Mouse (Mus musculus) small intestine, adult 2 months (tissue): ENCODE data around the gene Apc2. TPM values are rescaled to one million over a fixed set of nuclear protein-coding genes. Genes with fewer than 3 reads are reported as not detected.

Source experiments
- H3K27ac ChIP-seq: fragments of 200-500 bp; 2 replicates; pipeline ENCODE4 v1.5.1; 2012; ENCODE audit warnings: low read depth, low read length, control low read depth, inconsistent platforms; ENCODE audit not compliant: insufficient read depth
- H3K27me3 ChIP-seq: fragments of 200-500 bp; 2 replicates; pipeline ENCODE4 v1.6.1; 2012; ENCODE audit warnings: mild to moderate bottlenecking, moderate library complexity, low read length, inconsistent platforms; ENCODE audit not compliant: control insufficient read depth, insufficient read depth
- H3K36me3 ChIP-seq: fragments of 200-500 bp; 2 replicates; pipeline ENCODE4 v1.6.1; 2012; ENCODE audit warnings: mild to moderate bottlenecking, low read length, control low read depth, inconsistent platforms; ENCODE audit not compliant: control insufficient read depth, insufficient read depth
- H3K4me1 ChIP-seq: fragments of 200-500 bp; 2 replicates; pipeline ENCODE4 v1.6.1; 2012; ENCODE audit warnings: low read length, inconsistent platforms, mixed read lengths; ENCODE audit not compliant: control insufficient read depth, insufficient read depth, insufficient read length
- H3K4me3 ChIP-seq: fragments of 200-500 bp; 2 replicates; pipeline ENCODE4 v1.5.1; 2012; ENCODE audit warnings: low read depth, mild to moderate bottlenecking, control low read depth, inconsistent platforms, low read length, moderate library complexity
- CTCF ChIP-seq: fragments of 200-500 bp; IDR thresholded peaks from 2 replicates; pipeline ENCODE4 v1.5.1; 2012; ENCODE audit warnings: low read depth, mild to moderate bottlenecking, control low read depth, inconsistent platforms, low read length, moderate library complexity, mixed read lengths; ENCODE audit not compliant: insufficient replicate concordance, insufficient read length; ENCODE audit errors: extremely low read depth
- POLR2A ChIP-seq: fragments of 200-500 bp; IDR thresholded peaks from 2 replicates; pipeline ENCODE4 v1.6.1; 2012; ENCODE audit warnings: low read depth, mild to moderate bottlenecking, control low read depth, inconsistent platforms, low read length, moderate library complexity
- WGBS: fragments of 180-500 bp; shearing (Covaris S2); methylation state at CpG from one replicate; pipeline ENCODE4 v1.1.7; 2018; 5-methylcytosine and 5-hydroxymethylcytosine counted together
- polyA plus RNA-seq: library from polyadenylated mRNA; depleted of rRNA; stranded (reverse); fragments of >200 nt; gene quantifications from 2 replicates; pipeline ENCODE4 v1.2.3, GENCODE M21; 2012

The Apc2 gene
- polyA plus RNA-seq, 1 experiment: 0.65 TPM

GRCm38 (mm10) chr10:80276238-80276637, 19.5 kb upstream of the Apc2 start:
- peaks cover 58% of the 10 kb centered on the region for H3K36me3 ChIP-seq
- 58% methylated on average over 5 of the region's 5 CpGs for WGBS
- TF ChIP-seq POLR2A (no peak), CTCF (no peak)

GRCm38 (mm10) chr10:80278390-80278789, 17.4 kb upstream of the Apc2 start:
- Histone ChIP-seq H3K4me3 (no peak overlapping the region), H3K36me3 (peaks cover 59% of the 10 kb centered on the region), H3K27ac (no peak overlapping the region), H3K4me1 (peaks cover 16% of the 10 kb centered on the region), H3K27me3 (no peaks in the 10 kb centered on the region)
- TF ChIP-seq POLR2A (no peak), CTCF (no peak)
- 94% methylated on average over 9 of the region's 9 CpGs for WGBS

More at GRCm38 (mm10) chr10:80276238-80276637, 19.5 kb upstream of the Apc2 start:
- peaks cover 19% of the 10 kb centered on the region for H3K4me1 ChIP-seq
- H3K27me3 ChIP-seq: no peaks in the 10 kb centered on the region
- H3K4me3 ChIP-seq: no peak overlapping the region
- H3K27ac ChIP-seq: no peak overlapping the region

GRCm38 (mm10) chr10:80279273-80279672, 16.5 kb upstream of the Apc2 start:
- Histone ChIP-seq H3K4me1 (peaks cover 16% of the 10 kb centered on the region), H3K36me3 (peaks cover 65% of the 10 kb centered on the region), H3K27ac (no peak overlapping the region), H3K27me3 (no peaks in the 10 kb centered on the region), H3K4me3 (no peak overlapping the region)
- no peak for TF ChIP-seq CTCF
- TF ChIP-seq POLR2A: no peak
- WGBS: 84% methylated on average over 12 of the region's 12 CpGs

- H3K36me3 ChIP-seq: peaks cover 73% of the 10 kb centered on the region
- TF ChIP-seq CTCF (no peak), POLR2A (no peak)
- WGBS: 28% methylated on average over 7 of the region's 7 CpGs
Observed at GRCm38 (mm10) chr10:80281304-80281703, 14.5 kb upstream of the Apc2 start.

GRCm38 (mm10) chr10:80281921-80282371, 13.8 kb upstream of the Apc2 start:
- WGBS: 37% methylated on average over 8 of the region's 8 CpGs

More at GRCm38 (mm10) chr10:80281304-80281703, 14.5 kb upstream of the Apc2 start:
- no peaks in the 10 kb centered on the region for H3K27me3 ChIP-seq
- H3K4me3 ChIP-seq: no peak overlapping the region
- peak overlapping the region; percentile 45 for H3K27ac ChIP-seq
- H3K4me1 ChIP-seq: peaks cover 13% of the 10 kb centered on the region

GRCm38 (mm10) chr10:80282481-80283441, 13.0 kb upstream of the Apc2 start:
- TF ChIP-seq POLR2A (no peak), CTCF (no peak)
- H3K4me1 ChIP-seq: peaks cover 13% of the 10 kb centered on the region
- no peaks in the 10 kb centered on the region for H3K27me3 ChIP-seq
- H3K27ac ChIP-seq: peak overlapping the region; percentile 51; the same call in 1 of the 2 replicates
- WGBS: 44% methylated on average over 20 of the region's 20 CpGs
- H3K36me3 ChIP-seq: peaks cover 73% of the 10 kb centered on the region
- no peak overlapping the region for H3K4me3 ChIP-seq

More at GRCm38 (mm10) chr10:80281921-80282371, 13.8 kb upstream of the Apc2 start:
- Histone ChIP-seq H3K27ac (peak overlapping the region; percentile 45), H3K4me3 (no peak overlapping the region), H3K27me3 (no peaks in the 10 kb centered on the region), H3K36me3 (peaks cover 74% of the 10 kb centered on the region), H3K4me1 (peaks cover 13% of the 10 kb centered on the region)
- TF ChIP-seq POLR2A: no peak
- TF ChIP-seq CTCF: no peak
